8 mouse cellular contexts compared by ENCODE assay signal in genomic region chr7:119720947-119721310, GRCm38 (mm10). TPM values are rescaled to one million over a fixed set of nuclear protein-coding genes. Genes with fewer than 3 reads are reported as not detected.
DNase-seq lines count a peak whose midpoint lies in the region; ATAC-seq and TF ChIP-seq lines count a peak whose summit lies in the region.

No protein-coding gene starts in this region.

- H3K4me2 ChIP-seq in lung, postnatal 0 days (replicated peaks; ENCODE audit: low read depth, low read length) = peak overlapping the region; percentile 86

- H3K27ac ChIP-seq in layer of hippocampus, adult 2 months = peak overlapping the region; percentile 93
- no peak overlapping the region for H3K27ac ChIP-seq in lung, postnatal 0 days (ENCODE audit: low read length)

- TF ChIP-seq EP300 in lung, postnatal 0 days (IDR thresholded peaks at IDR 0.05) = no peak

- H3K9me3 ChIP-seq in lung, postnatal 0 days (ENCODE audit: low read length) = no peaks in the 10 kb centered on the region

- peak overlapping the region; percentile 99 for H3K4me3 ChIP-seq in layer of hippocampus, adult 2 months
- H3K4me3 ChIP-seq in lung, postnatal 0 days (ENCODE audit: low read depth, low read length) = peak overlapping the region; percentile 87

- peaks cover 14% of the 10 kb centered on the region; the same call in 1 of the 2 replicates for H3K36me3 ChIP-seq in lung, postnatal 0 days (ENCODE audit: insufficient read depth, low read length)

- no peak for TF ChIP-seq CTCF in layer of hippocampus, adult 2 months (conservative IDR thresholded peaks at IDR 0.05)
- no peak for TF ChIP-seq CTCF in lung, postnatal 0 days (IDR thresholded peaks at IDR 0.05)

- H3K4me1 ChIP-seq in lung, postnatal 0 days (ENCODE audit: insufficient read depth, low read depth, low read length) = peaks cover 5% of the 10 kb centered on the region; the same call in 1 of the 2 replicates

- H3K27me3 ChIP-seq in lung, postnatal 0 days (replicated peaks; ENCODE audit: insufficient read depth, low read length) = no peaks in the 10 kb centered on the region

- WGBS in lung, postnatal 0 days = 11% methylated on average over 8 of the region's 8 CpGs

- DNase-seq in layer of hippocampus, adult 2 months (ENCODE audit: low spot score in 2 of 2) = no peak
- DNase-seq in layer of hippocampus, postnatal 14 days (ENCODE audit: low spot score in 2 of 2) = no peak
- DNase-seq in lung, postnatal 0 days (ENCODE audit: low spot score) = no peak
- no peak for DNase-seq in urinary bladder, postnatal 14 days (ENCODE audit: low spot score)
- DNase-seq in urinary bladder, postnatal 10 days (ENCODE audit: low spot score) = no peak
- no peak for DNase-seq in layer of hippocampus, postnatal 36 days

- H3K9ac ChIP-seq in lung, postnatal 0 days (replicated peaks; ENCODE audit: low read depth) = peak overlapping the region; percentile 86

- peak; percentile 37 for ATAC-seq in common myeloid progenitor, adult 5-6 weeks (replicated peaks; ENCODE audit: low read depth, poor library complexity, severe bottlenecking)
- ATAC-seq in granulocyte monocyte progenitor cell, adult 5-6 weeks (replicated peaks; ENCODE audit: poor library complexity, severe bottlenecking) = peak; percentile 33
- peak; percentile 29 for ATAC-seq in lung, postnatal 0 days

RNA-seq across cellular contexts. Expression of gene Thumpd1, which starts 0.3 kb away (rescaled TPM):
- total RNA-seq in layer of hippocampus, adult 2 months (2021) = 10 to 100 TPM; 44.9 to 49.2 TPM
- total RNA-seq in layer of hippocampus, postnatal 14 days (2021) = 10 to 100 TPM; 38.3 to 38.8 TPM
- 124 and 137 TPM in 2 replicates for total RNA-seq in common myeloid progenitor, adult 5-6 weeks (2017)
- total RNA-seq in granulocyte monocyte progenitor cell, adult 5-6 weeks (2014; fragmentation: Nextera tagmentation) = 35.8 and 47.8 TPM in 2 replicates
- total RNA-seq in granulocyte monocyte progenitor cell, adult 5-6 weeks (2017) = 102 and 109 TPM in 2 replicates
- polyA plus RNA-seq in lung, postnatal 0 days (2015; fragmentation: Nextera tagmentation; extraction: Ambion mirVana) = 28.5 and 30.4 TPM in 2 replicates
- total RNA-seq in layer of hippocampus, postnatal 36 days (2021) = 10 to 100 TPM; 45.4 to 48.2 TPM

RNA-seq across cellular contexts. Expression of gene Acsm4, which starts 31.1 kb away (rescaled TPM):
- total RNA-seq in layer of hippocampus, adult 2 months (2021) = not detected
- not detected for total RNA-seq in layer of hippocampus, postnatal 14 days (2021)
- total RNA-seq in common myeloid progenitor, adult 5-6 weeks (2017) = not detected in 2 replicates
- total RNA-seq in granulocyte monocyte progenitor cell, adult 5-6 weeks (2014; fragmentation: Nextera tagmentation) = not detected in 2 replicates
- not detected in 2 replicates for total RNA-seq in granulocyte monocyte progenitor cell, adult 5-6 weeks (2017)
- not detected in 2 replicates for polyA plus RNA-seq in lung, postnatal 0 days (2015; fragmentation: Nextera tagmentation; extraction: Ambion mirVana)
- total RNA-seq in layer of hippocampus, postnatal 36 days (2021) = not detected

RNA-seq across cellular contexts. Expression of gene Acsm3, which starts 39.8 kb away (rescaled TPM):
- under 1 TPM in 1 of 2 experiments, not detected in 1; 0.12 TPM for total RNA-seq in layer of hippocampus, adult 2 months (2021)
- not detected for total RNA-seq in layer of hippocampus, postnatal 14 days (2021)
- 0.05 and 0.10 TPM in 2 replicates for total RNA-seq in common myeloid progenitor, adult 5-6 weeks (2017)
- not detected in 2 replicates for total RNA-seq in granulocyte monocyte progenitor cell, adult 5-6 weeks (2014; fragmentation: Nextera tagmentation)
- total RNA-seq in granulocyte monocyte progenitor cell, adult 5-6 weeks (2017) = 0.13 TPM in 1 of 2 replicates, not detected in the other
- polyA plus RNA-seq in lung, postnatal 0 days (2015; fragmentation: Nextera tagmentation; extraction: Ambion mirVana) = 0.15 TPM in 1 of 2 replicates, not detected in the other
- not detected for total RNA-seq in layer of hippocampus, postnatal 36 days (2021)
